ENCODE assay signal across 17 mouse cellular contexts in genomic region chr4:12656924-12657603, GRCm38 (mm10).
A peak's percentile ranks its signal among the peaks of the same experiment; 100 is the strongest.
DNase-seq lines count a peak whose midpoint lies in the region; ATAC-seq lines count a peak whose summit lies in the region.
"Had no signal": no experiment of that assay in that cellular context is flagged by ENCODE, and none has a peak within 500 bp of the region (broad histone marks: within the 10 kb centered on the region; RNA-seq: fewer than 3 reads in every experiment).

No protein-coding gene starts in this region.

- no peak overlapping the region for H3K4me3 ChIP-seq in embryonic facial prominence, embryonic 14.5 days (ENCODE audit: low read depth, low read length)
- H3K4me3 ChIP-seq in embryonic facial prominence, embryonic 10.5 days: no peak overlapping the region
- H3K4me3 ChIP-seq in hindbrain, embryonic 11.5 days (ENCODE audit: low read depth, low read length): no peak overlapping the region
- H3K4me3 ChIP-seq: hindbrain, embryonic 12.5 days; midbrain, embryonic 12.5 days had no signal

- intact Hi-C loops in left cerebral cortex, postnatal 10 days (cut with DNase I): no loop called here

- ATAC-seq in embryonic facial prominence, embryonic 14.5 days (ENCODE audit: low read depth): no peak
- ATAC-seq in hindbrain, embryonic 11.5 days (ENCODE audit: low FRiP score): no peak
- ATAC-seq: activated CD4-positive, CD25-positive, alpha-beta regulatory T cell, adult 4 months had no signal

- H3K4me1 ChIP-seq in embryonic facial prominence, embryonic 14.5 days (ENCODE audit: control insufficient read depth, insufficient read depth, low read length): no peaks in the 10 kb centered on the region
- peaks cover 10% of the 10 kb centered on the region for H3K4me1 ChIP-seq in embryonic facial prominence, embryonic 10.5 days
- H3K4me1 ChIP-seq in hindbrain, embryonic 11.5 days (replicated peaks; ENCODE audit: control insufficient read depth, insufficient read depth, low read length): no peaks in the 10 kb centered on the region

- H3K36me3 ChIP-seq in embryonic facial prominence, embryonic 14.5 days (ENCODE audit: control insufficient read depth, insufficient read depth, low read length): no peaks in the 10 kb centered on the region
- H3K36me3 ChIP-seq in embryonic facial prominence, embryonic 10.5 days (replicated peaks): no peaks in the 10 kb centered on the region
- H3K36me3 ChIP-seq in hindbrain, embryonic 11.5 days (ENCODE audit: control insufficient read depth, insufficient read depth, low read length): no peaks in the 10 kb centered on the region
- H3K36me3 ChIP-seq: G1E; hindbrain, embryonic 12.5 days; midbrain, embryonic 12.5 days had no signal

- no peak overlapping the region for H3K27ac ChIP-seq in embryonic facial prominence, embryonic 14.5 days (replicated peaks; ENCODE audit: low read depth, low read length)
- no peak overlapping the region for H3K27ac ChIP-seq in embryonic facial prominence, embryonic 10.5 days (replicated peaks)
- H3K27ac ChIP-seq in hindbrain, embryonic 11.5 days (ENCODE audit: low read depth, low read length): no peak overlapping the region
- H3K27ac ChIP-seq: hindbrain, embryonic 12.5 days had no signal

- peak; percentile 12 for DNase-seq in embryonic facial prominence, embryonic 14.5 days (ENCODE audit: low spot score)
- no peak for DNase-seq in embryonic facial prominence, embryonic 10.5 days (ENCODE audit: low spot score)
- peak; percentile 12 to 24 for DNase-seq in left cerebral cortex, adult 18-20 months (ENCODE audit: low spot score in 2 of 2)
- no peak for DNase-seq in left cerebral cortex, postnatal 10 days (ENCODE audit: extremely low spot score in 1 of 2, low spot score in 2 of 2)
- DNase-seq in right cerebral cortex, postnatal 25 days: peak; percentile 15
- no peak for DNase-seq in right cerebral cortex, postnatal 14 days
- peak; percentile 18 for DNase-seq in telencephalon, adult 2 months (ENCODE audit: low read depth, low spot score)
- no peak for DNase-seq in hindbrain, embryonic 11.5 days (ENCODE audit: low spot score)
- DNase-seq: B cell, adult 2 months; cerebellum, adult 8-10 months; embryo, embryonic 11 days; kidney, adult 2 months; left cerebral cortex, postnatal 4 days had no signal

- no peak overlapping the region for H3K9ac ChIP-seq in embryonic facial prominence, embryonic 14.5 days (ENCODE audit: low read depth, low read length)
- no peak overlapping the region for H3K9ac ChIP-seq in hindbrain, embryonic 11.5 days (ENCODE audit: low read depth, low read length)
- H3K9ac ChIP-seq: hindbrain, embryonic 12.5 days; midbrain, embryonic 12.5 days had no signal

- H3K9me3 ChIP-seq in embryonic facial prominence, embryonic 14.5 days (ENCODE audit: control insufficient read depth, low read length): no peaks in the 10 kb centered on the region
- no peaks in the 10 kb centered on the region for H3K9me3 ChIP-seq in embryonic facial prominence, embryonic 10.5 days
- H3K9me3 ChIP-seq in hindbrain, embryonic 11.5 days (ENCODE audit: control insufficient read depth, low read length): no peaks in the 10 kb centered on the region
- H3K9me3 ChIP-seq: G1E; hindbrain, embryonic 12.5 days; midbrain, embryonic 12.5 days had no signal

- no peaks in the 10 kb centered on the region for H3K27me3 ChIP-seq in embryonic facial prominence, embryonic 14.5 days (replicated peaks; ENCODE audit: control insufficient read depth, insufficient read depth, low read length)
- H3K27me3 ChIP-seq in embryonic facial prominence, embryonic 10.5 days (replicated peaks; ENCODE audit: low read depth, poor library complexity, severe bottlenecking): no peaks in the 10 kb centered on the region
- no peaks in the 10 kb centered on the region for H3K27me3 ChIP-seq in hindbrain, embryonic 11.5 days (ENCODE audit: control insufficient read depth, insufficient read depth, low read length)
- H3K27me3 ChIP-seq: hindbrain, embryonic 12.5 days; midbrain, embryonic 12.5 days had no signal

- 76% methylated on average over 6 of the region's 6 CpGs for WGBS in embryonic facial prominence, embryonic 14.5 days
- 88% methylated on average over 6 of the region's 6 CpGs for WGBS in embryonic facial prominence, embryonic 10.5 days
- WGBS in hindbrain, embryonic 11.5 days: 88% methylated on average over 6 of the region's 6 CpGs

- no peak overlapping the region for H3K4me2 ChIP-seq in embryonic facial prominence, embryonic 14.5 days (ENCODE audit: low read depth, low read length)
- no peak overlapping the region for H3K4me2 ChIP-seq in hindbrain, embryonic 11.5 days (replicated peaks; ENCODE audit: low read depth, low read length)
- H3K4me2 ChIP-seq: hindbrain, embryonic 12.5 days; midbrain, embryonic 12.5 days had no signal

Comparison
In these comparisons a context has a peak if more than half of its experiments do, and no peak if none do; other contexts are left out.
1. DNase-seq: peak in embryonic facial prominence, embryonic 14.5 days (single experiment), left cerebral cortex, adult 18-20 months (2 of 2), right cerebral cortex, postnatal 25 days (single experiment) and telencephalon, adult 2 months (single experiment); none in embryonic facial prominence, embryonic 10.5 days (single experiment), left cerebral cortex, postnatal 10 days (0 of 2), right cerebral cortex, postnatal 14 days (single experiment) and hindbrain, embryonic 11.5 days (single experiment).